In the genomic region with DNA sequence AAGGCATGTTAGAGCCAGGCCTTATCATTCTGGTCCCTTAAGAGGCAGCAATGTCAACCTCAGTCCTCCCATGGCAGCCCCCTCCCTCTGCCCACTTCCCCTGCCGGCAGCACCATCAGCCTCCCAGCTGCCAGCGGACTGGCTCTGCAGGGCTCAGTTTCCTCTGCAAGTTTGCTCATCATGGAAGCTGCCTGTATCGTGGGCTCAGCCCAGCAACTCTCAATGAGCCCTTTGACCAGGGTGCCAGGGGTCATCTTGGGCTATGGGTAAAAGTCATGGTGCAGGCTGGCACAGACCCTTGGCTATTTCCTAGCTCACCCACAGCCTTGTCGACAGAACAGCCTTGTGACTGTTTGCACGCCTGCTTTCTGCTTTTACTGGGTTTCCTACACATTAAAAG, we compare ENCODE assay signal across 24 mouse cellular contexts. TPM values are rescaled to one million over a fixed set of nuclear protein-coding genes. Genes with fewer than 3 reads are reported as not detected.
DNase-seq lines count a peak whose midpoint lies in the region; ATAC-seq and TF ChIP-seq lines count a peak whose summit lies in the region.
"Had no signal": no experiment of that assay in that cellular context is flagged by ENCODE, and none has a peak within 500 bp of the region (broad histone marks: within the 10 kb centered on the region; RNA-seq: fewer than 3 reads in every experiment).

No protein-coding gene starts in this region.

- intact Hi-C loops in heart, postnatal 25 days (cut with DNase I): no loop called here

- H3K4me3 ChIP-seq in heart, embryonic 11.5 days (ENCODE audit: low read depth, low read length): no peak overlapping the region
- H3K4me3 ChIP-seq in hindbrain, postnatal 0 days (ENCODE audit: low read length): no peak overlapping the region
- H3K4me3 ChIP-seq in hindbrain, embryonic 10.5 days: no peak overlapping the region
- H3K4me3 ChIP-seq: forebrain, embryonic 13.5 days; hindbrain, embryonic 13.5 days; liver, embryonic 12.5 days; megakaryocyte, embryonic 14.5 days; midbrain, embryonic 12.5 days; myocyte; neural tube, embryonic 13.5 days had no signal

- H3K4me1 ChIP-seq in heart, embryonic 11.5 days (ENCODE audit: control insufficient read depth, insufficient read depth, low read length): peaks cover 14% of the 10 kb centered on the region; the same call in 1 of the 2 replicates
- H3K4me1 ChIP-seq in hindbrain, postnatal 0 days (ENCODE audit: insufficient read depth, low read length): no peaks in the 10 kb centered on the region
- peaks cover 5% of the 10 kb centered on the region; the same call in 1 of the 2 replicates for H3K4me1 ChIP-seq in hindbrain, embryonic 10.5 days (replicated peaks)
- H3K4me1 ChIP-seq: forebrain, embryonic 13.5 days; liver, embryonic 12.5 days; midbrain, embryonic 12.5 days had no signal

- H3K9me3 ChIP-seq in heart, embryonic 11.5 days (replicated peaks; ENCODE audit: control insufficient read depth, low read length): no peaks in the 10 kb centered on the region
- no peaks in the 10 kb centered on the region for H3K9me3 ChIP-seq in hindbrain, postnatal 0 days (ENCODE audit: low read length)
- H3K9me3 ChIP-seq in hindbrain, embryonic 10.5 days: no peaks in the 10 kb centered on the region
- H3K9me3 ChIP-seq: forebrain, embryonic 13.5 days; G1E; hindbrain, embryonic 13.5 days; liver, embryonic 12.5 days; megakaryocyte, embryonic 14.5 days; midbrain, embryonic 12.5 days; neural tube, embryonic 13.5 days had no signal

- H3K4me2 ChIP-seq in heart, embryonic 11.5 days: 0 out of 2 replicates have a peak overlapping the region, but pooled peaks have one; percentile 9
- H3K4me2 ChIP-seq in hindbrain, postnatal 0 days (ENCODE audit: low read depth, low read length): no peak overlapping the region
- H3K4me2 ChIP-seq: forebrain, embryonic 13.5 days; hindbrain, embryonic 13.5 days; liver, embryonic 12.5 days; midbrain, embryonic 12.5 days; neural tube, embryonic 13.5 days had no signal

- peak overlapping the region; percentile 36; the same call in 1 of the 2 replicates for H3K27ac ChIP-seq in heart, embryonic 11.5 days (ENCODE audit: low read depth, low read length)
- H3K27ac ChIP-seq in hindbrain, postnatal 0 days: no peak overlapping the region
- H3K27ac ChIP-seq in hindbrain, embryonic 10.5 days: no peak overlapping the region
- H3K27ac ChIP-seq: forebrain, embryonic 13.5 days; hindbrain, embryonic 13.5 days; liver, embryonic 12.5 days; midbrain, embryonic 12.5 days; neural tube, embryonic 13.5 days had no signal

- no peaks in the 10 kb centered on the region for H3K36me3 ChIP-seq in heart, embryonic 11.5 days (ENCODE audit: control insufficient read depth, insufficient read depth, low read length)
- no peaks in the 10 kb centered on the region for H3K36me3 ChIP-seq in hindbrain, postnatal 0 days (ENCODE audit: insufficient read depth, low read length)
- H3K36me3 ChIP-seq in hindbrain, embryonic 10.5 days: no peaks in the 10 kb centered on the region
- H3K36me3 ChIP-seq: G1E; hindbrain, embryonic 13.5 days; liver, embryonic 12.5 days; midbrain, embryonic 12.5 days; neural tube, embryonic 13.5 days had no signal

- no peaks in the 10 kb centered on the region for H3K27me3 ChIP-seq in heart, embryonic 11.5 days (ENCODE audit: control insufficient read depth, insufficient read depth, low read length)
- H3K27me3 ChIP-seq in hindbrain, postnatal 0 days (ENCODE audit: insufficient read depth, low read length): no peaks in the 10 kb centered on the region
- H3K27me3 ChIP-seq in hindbrain, embryonic 10.5 days (ENCODE audit: insufficient read depth, poor library complexity, severe bottlenecking): no peaks in the 10 kb centered on the region
- H3K27me3 ChIP-seq: forebrain, embryonic 13.5 days; hindbrain, embryonic 13.5 days; midbrain, embryonic 12.5 days; neural tube, embryonic 13.5 days had no signal

- no peak overlapping the region for H3K9ac ChIP-seq in heart, embryonic 11.5 days (ENCODE audit: low read depth, low read length)
- H3K9ac ChIP-seq in hindbrain, postnatal 0 days (replicated peaks; ENCODE audit: low read length): no peak overlapping the region
- H3K9ac ChIP-seq: forebrain, embryonic 13.5 days; hindbrain, embryonic 13.5 days; liver, embryonic 12.5 days; liver, postnatal 0 days; midbrain, embryonic 12.5 days; neural tube, embryonic 13.5 days had no signal

- no peak for ATAC-seq in heart, embryonic 11.5 days (replicated peaks; ENCODE audit: insufficient number of reproducible peaks, low FRiP score, low TSS enrichment)
- 0 out of 2 replicates have a peak, but pooled peaks have one; percentile 5 for ATAC-seq in hindbrain, postnatal 0 days
- ATAC-seq in common myeloid progenitor, adult 5-6 weeks (replicated peaks; ENCODE audit: low read depth, poor library complexity, severe bottlenecking): peak; percentile 66
- ATAC-seq: forebrain, embryonic 13.5 days; intestine, postnatal 0 days; liver, embryonic 12.5 days; liver, postnatal 0 days had no signal

- 40% methylated on average over 5 of the region's 5 CpGs for WGBS in heart, embryonic 11.5 days (ENCODE audit: insufficient replicate concordance)
- 67% methylated on average over 5 of the region's 5 CpGs for WGBS in hindbrain, postnatal 0 days
- WGBS in hindbrain, embryonic 10.5 days: 81% methylated on average over 5 of the region's 5 CpGs

- no peak for TF ChIP-seq CTCF in hindbrain, postnatal 0 days (IDR thresholded peaks at IDR 0.05; ENCODE audit: low read depth)

- DNase-seq in cerebellum, adult 8-10 months: peak; percentile 3
- no peak for DNase-seq in cerebellum, postnatal 14 days
- no peak for DNase-seq in heart, postnatal 25 days (ENCODE audit: low spot score)
- DNase-seq in hindbrain, postnatal 0 days (ENCODE audit: low spot score): no peak
- no peak for DNase-seq in hindbrain, embryonic 10.5 days (ENCODE audit: low spot score)
- DNase-seq: adrenal gland, adult 8-10 months; cerebellum, adult 11 months; gastrocnemius, postnatal 25 days; kidney, postnatal 14 days; left cerebral cortex, postnatal 4 days; liver, postnatal 0 days; lung, postnatal 36 days; thymus, postnatal 4 days had no signal

RNA-seq across cellular contexts. Expression of gene Efr3b, which starts 14.4 kb away (rescaled TPM):
- 6.4 and 10.5 TPM in 2 replicates for polyA plus RNA-seq in heart, embryonic 11.5 days (2014; fragmentation: Nextera tagmentation; extraction: Ambion mirVana)
- 1 to 10 TPM; 7.3 to 7.9 TPM for total RNA-seq in heart, postnatal 25 days (2021)
- total RNA-seq in hindbrain, postnatal 0 days (2014; rRNA removed): 159 and 174 TPM in 2 replicates
- polyA plus RNA-seq in hindbrain, postnatal 0 days (2015; fragmentation: Nextera tagmentation; extraction: Ambion mirVana): 26.1 and 29.0 TPM in 2 replicates
- polyA plus RNA-seq in hindbrain, embryonic 10.5 days (2016; fragmentation: Nextera tagmentation; extraction: Ambion mirVana): 10.6 and 16.5 TPM in 2 replicates
- 1.3 and 1.4 TPM in 2 replicates for total RNA-seq in common myeloid progenitor, adult 5-6 weeks (2017)
- polyA plus RNA-seq: G1E had no signal

RNA-seq across cellular contexts. Expression of gene Dnajc27, which starts 58.0 kb away (rescaled TPM):
- 7.8 and 10.1 TPM in 2 replicates for polyA plus RNA-seq in heart, embryonic 11.5 days (2014; fragmentation: Nextera tagmentation; extraction: Ambion mirVana)
- 1 to 10 TPM; 7.2 TPM for total RNA-seq in heart, postnatal 25 days (2021)
- total RNA-seq in hindbrain, postnatal 0 days (2014; rRNA removed): 47.4 and 49.5 TPM in 2 replicates
- 24.2 and 25.2 TPM in 2 replicates for polyA plus RNA-seq in hindbrain, postnatal 0 days (2015; fragmentation: Nextera tagmentation; extraction: Ambion mirVana)
- polyA plus RNA-seq in hindbrain, embryonic 10.5 days (2016; fragmentation: Nextera tagmentation; extraction: Ambion mirVana): 10.5 and 10.8 TPM in 2 replicates
- 8.5 and 9.2 TPM in 2 replicates for total RNA-seq in common myeloid progenitor, adult 5-6 weeks (2017)

Comparison
In these comparisons a context has a peak if more than half of its experiments do, and no peak if none do; other contexts are left out.
1. RNA of gene Efr3b, which starts 14.4 kb away (total RNA-seq): 159 to 174 TPM in hindbrain, postnatal 0 days; 7.3 to 7.9 TPM in heart, postnatal 25 days and 1.3 to 1.4 TPM in common myeloid progenitor, adult 5-6 weeks; every median in the first group is over 10 times any median in the second.